ENCODE assay signal across 29 mouse cellular contexts in the genomic region with DNA sequence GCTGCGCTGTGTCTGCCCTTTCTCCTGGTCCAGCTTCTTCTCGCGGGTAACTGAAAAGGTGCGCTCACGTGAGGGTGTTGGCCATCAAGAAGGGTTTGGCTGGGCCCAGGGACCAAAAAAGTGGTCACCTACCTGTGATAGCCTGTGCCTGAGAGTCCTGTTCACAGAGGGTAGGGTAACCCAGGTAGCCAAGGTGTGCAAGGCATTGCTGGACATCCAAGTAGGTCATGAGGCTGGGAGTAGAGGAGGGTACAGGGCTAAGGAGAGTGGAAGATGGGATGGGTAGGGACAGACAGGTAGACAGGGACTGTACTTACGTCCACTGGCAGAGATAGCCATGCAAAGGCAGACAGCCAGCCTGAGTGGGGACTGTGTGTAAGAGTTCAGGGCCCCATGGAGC. TPM values are rescaled to one million over a fixed set of nuclear protein-coding genes. Genes with fewer than 3 reads are reported as not detected.
DNase-seq lines count a peak whose midpoint lies in the region; ATAC-seq and TF ChIP-seq lines count a peak whose summit lies in the region.
"Had no signal": no experiment of that assay in that cellular context is flagged by ENCODE, and none has a peak within 500 bp of the region (broad histone marks: within the 10 kb centered on the region; RNA-seq: fewer than 3 reads in every experiment).

No protein-coding gene starts in this region.

- H3K36me3 ChIP-seq in forebrain, embryonic 10.5 days (replicated peaks): peaks cover 75% of the 10 kb centered on the region
- H3K36me3 ChIP-seq in forebrain, postnatal 0 days (ENCODE audit: insufficient read depth): peaks cover 38% of the 10 kb centered on the region
- H3K36me3 ChIP-seq in intestine, postnatal 0 days (ENCODE audit: control insufficient read depth, insufficient read depth): peaks cover 42% of the 10 kb centered on the region
- H3K36me3 ChIP-seq in intestine, embryonic 16.5 days (ENCODE audit: control insufficient read depth, insufficient read depth, low read length): peaks cover 19% of the 10 kb centered on the region; the same call in 1 of the 2 replicates
- H3K36me3 ChIP-seq in embryonic facial prominence, embryonic 10.5 days (replicated peaks): peaks cover 78% of the 10 kb centered on the region
- peaks cover 75% of the 10 kb centered on the region for H3K36me3 ChIP-seq in limb, embryonic 10.5 days

- TF ChIP-seq CTCF in forebrain, postnatal 0 days (IDR thresholded peaks at IDR 0.05; ENCODE audit: low read depth): no peak
- TF ChIP-seq CTCF in intestine, postnatal 0 days (IDR thresholded peaks at IDR 0.05; ENCODE audit: low read depth): no peak

- H3K4me3 ChIP-seq in forebrain, embryonic 10.5 days: peak overlapping the region; percentile 18; the same call in 1 of the 2 replicates
- H3K4me3 ChIP-seq in forebrain, postnatal 0 days (ENCODE audit: low read depth, low read length): no peak overlapping the region
- H3K4me3 ChIP-seq in intestine, postnatal 0 days (ENCODE audit: low read depth, low read length): no peak overlapping the region
- no peak overlapping the region for H3K4me3 ChIP-seq in intestine, embryonic 16.5 days (ENCODE audit: low read length)
- peak overlapping the region; percentile 21; the same call in 1 of the 2 replicates for H3K4me3 ChIP-seq in embryonic facial prominence, embryonic 10.5 days
- 0 out of 2 replicates have a peak overlapping the region, but pooled peaks have one; percentile 6 for H3K4me3 ChIP-seq in limb, embryonic 10.5 days
- H3K4me3 ChIP-seq: embryonic facial prominence, embryonic 12.5 days; erythroblast, embryonic 14.5 days; forebrain, embryonic 13.5 days; heart, embryonic 12.5 days; heart, embryonic 15.5 days; hindbrain, embryonic 10.5 days; hindbrain, embryonic 13.5 days; intestine, embryonic 15.5 days had no signal

- H3K27me3 ChIP-seq in forebrain, embryonic 10.5 days (ENCODE audit: poor library complexity, severe bottlenecking): no peaks in the 10 kb centered on the region
- no peaks in the 10 kb centered on the region for H3K27me3 ChIP-seq in forebrain, postnatal 0 days (ENCODE audit: insufficient read depth, low read length)
- H3K27me3 ChIP-seq in intestine, postnatal 0 days (replicated peaks; ENCODE audit: control insufficient read depth, insufficient read depth, low read length): no peaks in the 10 kb centered on the region
- H3K27me3 ChIP-seq in intestine, embryonic 16.5 days (replicated peaks; ENCODE audit: control insufficient read depth, insufficient read depth, low read length): no peaks in the 10 kb centered on the region
- no peaks in the 10 kb centered on the region for H3K27me3 ChIP-seq in embryonic facial prominence, embryonic 10.5 days (replicated peaks; ENCODE audit: low read depth, poor library complexity, severe bottlenecking)
- H3K27me3 ChIP-seq in limb, embryonic 10.5 days (ENCODE audit: low read depth, poor library complexity, severe bottlenecking): no peaks in the 10 kb centered on the region
- H3K27me3 ChIP-seq: CH12.LX; embryonic facial prominence, embryonic 12.5 days; forebrain, embryonic 13.5 days; heart, embryonic 12.5 days; heart, embryonic 15.5 days; hindbrain, embryonic 13.5 days; intestine, embryonic 15.5 days; Patski had no signal

- no peak overlapping the region for H3K9ac ChIP-seq in forebrain, postnatal 0 days
- no peak overlapping the region for H3K9ac ChIP-seq in intestine, postnatal 0 days (ENCODE audit: low read depth, low read length)
- no peak overlapping the region for H3K9ac ChIP-seq in intestine, embryonic 16.5 days (ENCODE audit: low read depth, low read length)
- H3K9ac ChIP-seq: embryonic facial prominence, embryonic 12.5 days; forebrain, embryonic 13.5 days; heart, embryonic 12.5 days; heart, embryonic 15.5 days; hindbrain, embryonic 13.5 days; intestine, embryonic 15.5 days had no signal

- H3K9me3 ChIP-seq in forebrain, embryonic 10.5 days: no peaks in the 10 kb centered on the region
- no peaks in the 10 kb centered on the region for H3K9me3 ChIP-seq in forebrain, postnatal 0 days (ENCODE audit: low read length)
- no peaks in the 10 kb centered on the region for H3K9me3 ChIP-seq in intestine, postnatal 0 days (ENCODE audit: control insufficient read depth)
- H3K9me3 ChIP-seq in intestine, embryonic 16.5 days (ENCODE audit: control insufficient read depth, low read length): no peaks in the 10 kb centered on the region
- no peaks in the 10 kb centered on the region for H3K9me3 ChIP-seq in embryonic facial prominence, embryonic 10.5 days
- H3K9me3 ChIP-seq in limb, embryonic 10.5 days (replicated peaks): no peaks in the 10 kb centered on the region
- H3K9me3 ChIP-seq: embryonic facial prominence, embryonic 12.5 days; forebrain, embryonic 13.5 days; G1E; heart, embryonic 12.5 days; heart, embryonic 15.5 days; hindbrain, embryonic 10.5 days; hindbrain, embryonic 13.5 days; intestine, embryonic 15.5 days had no signal

- H3K27ac ChIP-seq in forebrain, embryonic 10.5 days: no peak overlapping the region
- no peak overlapping the region for H3K27ac ChIP-seq in forebrain, postnatal 0 days (ENCODE audit: low read depth, low read length)
- peak overlapping the region; percentile 85; the same call in 1 of the 2 replicates for H3K27ac ChIP-seq in intestine, postnatal 0 days (ENCODE audit: low read depth, low read length)
- H3K27ac ChIP-seq in intestine, embryonic 16.5 days (ENCODE audit: low read length): no peak overlapping the region
- H3K27ac ChIP-seq in embryonic facial prominence, embryonic 10.5 days (replicated peaks): no peak overlapping the region
- H3K27ac ChIP-seq in limb, embryonic 10.5 days: no peak overlapping the region
- H3K27ac ChIP-seq: embryonic facial prominence, embryonic 12.5 days; forebrain, embryonic 13.5 days; heart, embryonic 15.5 days; hindbrain, embryonic 10.5 days; hindbrain, embryonic 13.5 days; intestine, embryonic 15.5 days had no signal

- H3K4me1 ChIP-seq in forebrain, embryonic 10.5 days: peaks cover 59% of the 10 kb centered on the region
- peaks cover 28% of the 10 kb centered on the region for H3K4me1 ChIP-seq in forebrain, postnatal 0 days (ENCODE audit: insufficient read depth)
- H3K4me1 ChIP-seq in intestine, postnatal 0 days (replicated peaks; ENCODE audit: control insufficient read depth, insufficient read depth, low read length): peaks cover 6% of the 10 kb centered on the region; the same call in 1 of the 2 replicates
- H3K4me1 ChIP-seq in intestine, embryonic 16.5 days (ENCODE audit: control insufficient read depth, insufficient read depth, low read length): peaks cover 35% of the 10 kb centered on the region
- peaks cover 50% of the 10 kb centered on the region for H3K4me1 ChIP-seq in embryonic facial prominence, embryonic 10.5 days
- H3K4me1 ChIP-seq in limb, embryonic 10.5 days: peaks cover 65% of the 10 kb centered on the region

- 95% methylated on average over 6 of the region's 6 CpGs for WGBS in forebrain, embryonic 10.5 days
- WGBS in forebrain, postnatal 0 days: 95% methylated on average over 6 of the region's 6 CpGs
- 96% methylated on average over 6 of the region's 6 CpGs for WGBS in intestine, postnatal 0 days
- 94% methylated on average over 6 of the region's 6 CpGs for WGBS in intestine, embryonic 16.5 days
- 94% methylated on average over 6 of the region's 6 CpGs for WGBS in embryonic facial prominence, embryonic 10.5 days
- 98% methylated on average over 6 of the region's 6 CpGs for WGBS in limb, embryonic 10.5 days

- DNase-seq in forebrain, embryonic 10.5 days (ENCODE audit: extremely low spot score, low spot score): no peak
- DNase-seq in forebrain, postnatal 0 days: no peak
- DNase-seq in embryonic facial prominence, embryonic 10.5 days (ENCODE audit: low spot score): no peak
- DNase-seq in limb, embryonic 10.5 days (ENCODE audit: low spot score): no peak
- no peak for DNase-seq in spleen, adult 18-20 months
- DNase-seq: adrenal gland, adult 2 months; adrenal gland, postnatal 14 days; B cell, adult 2 months; cerebellum, adult 11 months; cerebellum, adult 8-10 months; cerebellum, postnatal 14 days; gastrocnemius, postnatal 36 days; heart, postnatal 10 days; heart, postnatal 36 days had no signal

- no peak for ATAC-seq in forebrain, postnatal 0 days
- ATAC-seq in intestine, postnatal 0 days: no peak
- no peak for ATAC-seq in intestine, embryonic 16.5 days
- ATAC-seq: forebrain, embryonic 13.5 days; forebrain, embryonic 16.5 days; hindbrain, embryonic 16.5 days; intestine, embryonic 15.5 days; Patski had no signal

- no peak overlapping the region for H3K4me2 ChIP-seq in forebrain, postnatal 0 days (ENCODE audit: low read depth)
- no peak overlapping the region; the same call in 1 of the 2 replicates for H3K4me2 ChIP-seq in intestine, postnatal 0 days (replicated peaks; ENCODE audit: low read depth)
- no peak overlapping the region for H3K4me2 ChIP-seq in intestine, embryonic 16.5 days (ENCODE audit: low read depth, low read length)
- H3K4me2 ChIP-seq: embryonic facial prominence, embryonic 12.5 days; forebrain, embryonic 13.5 days; heart, embryonic 12.5 days; heart, embryonic 15.5 days; hindbrain, embryonic 13.5 days had no signal

RNA-seq across cellular contexts. Expression of a gene that starts 1.0 kb away (rescaled TPM):
- polyA plus RNA-seq in forebrain, embryonic 10.5 days (2016; fragmentation: Nextera tagmentation; extraction: Ambion mirVana): 1.7 and 2.3 TPM in 2 replicates
- total RNA-seq in forebrain, postnatal 0 days (2014; rRNA removed): 23.2 and 23.8 TPM in 2 replicates
- polyA plus RNA-seq in forebrain, postnatal 0 days (2015; fragmentation: Nextera tagmentation; extraction: Ambion mirVana): 9.2 and 12.3 TPM in 2 replicates
- polyA plus RNA-seq in intestine, postnatal 0 days (2015; fragmentation: Nextera tagmentation; extraction: Ambion mirVana): 0.54 and 0.90 TPM in 2 replicates
- polyA plus RNA-seq in intestine, embryonic 16.5 days (2015; fragmentation: Nextera tagmentation; extraction: Ambion mirVana): 1.4 and 2.3 TPM in 2 replicates
- 0.92 and 1.4 TPM in 2 replicates for polyA plus RNA-seq in embryonic facial prominence, embryonic 10.5 days (2016; fragmentation: Nextera tagmentation; extraction: Ambion mirVana)
- polyA plus RNA-seq in limb, embryonic 10.5 days (2016; fragmentation: Nextera tagmentation; extraction: Ambion mirVana): 1.5 and 1.9 TPM in 2 replicates

RNA-seq across cellular contexts. Expression of a gene that starts 3.4 kb away (rescaled TPM):
- 0.93 and 1.3 TPM in 2 replicates for polyA plus RNA-seq in forebrain, embryonic 10.5 days (2016; fragmentation: Nextera tagmentation; extraction: Ambion mirVana)
- 85.4 and 90.7 TPM in 2 replicates for total RNA-seq in forebrain, postnatal 0 days (2014; rRNA removed)
- polyA plus RNA-seq in forebrain, postnatal 0 days (2015; fragmentation: Nextera tagmentation; extraction: Ambion mirVana): 77.6 and 83.3 TPM in 2 replicates
- 1.4 and 1.9 TPM in 2 replicates for polyA plus RNA-seq in intestine, postnatal 0 days (2015; fragmentation: Nextera tagmentation; extraction: Ambion mirVana)
- polyA plus RNA-seq in intestine, embryonic 16.5 days (2015; fragmentation: Nextera tagmentation; extraction: Ambion mirVana): 1.6 and 2.0 TPM in 2 replicates
- polyA plus RNA-seq in embryonic facial prominence, embryonic 10.5 days (2016; fragmentation: Nextera tagmentation; extraction: Ambion mirVana): 1.2 and 1.4 TPM in 2 replicates
- polyA plus RNA-seq in limb, embryonic 10.5 days (2016; fragmentation: Nextera tagmentation; extraction: Ambion mirVana): 1.0 and 1.2 TPM in 2 replicates

RNA-seq across cellular contexts. Expression of a gene that starts 4.1 kb away (rescaled TPM):
- 28.0 and 31.2 TPM in 2 replicates for polyA plus RNA-seq in forebrain, embryonic 10.5 days (2016; fragmentation: Nextera tagmentation; extraction: Ambion mirVana)
- 35.4 and 53.1 TPM in 2 replicates for total RNA-seq in forebrain, postnatal 0 days (2014; rRNA removed)
- 8.1 and 11.3 TPM in 2 replicates for polyA plus RNA-seq in forebrain, postnatal 0 days (2015; fragmentation: Nextera tagmentation; extraction: Ambion mirVana)
- polyA plus RNA-seq in intestine, postnatal 0 days (2015; fragmentation: Nextera tagmentation; extraction: Ambion mirVana): 18.1 and 20.4 TPM in 2 replicates
- 21.5 and 23.2 TPM in 2 replicates for polyA plus RNA-seq in intestine, embryonic 16.5 days (2015; fragmentation: Nextera tagmentation; extraction: Ambion mirVana)
- 26.3 and 27.2 TPM in 2 replicates for polyA plus RNA-seq in embryonic facial prominence, embryonic 10.5 days (2016; fragmentation: Nextera tagmentation; extraction: Ambion mirVana)
- polyA plus RNA-seq in limb, embryonic 10.5 days (2016; fragmentation: Nextera tagmentation; extraction: Ambion mirVana): 30.8 and 32.6 TPM in 2 replicates

RNA-seq across cellular contexts. Expression of a gene that starts 7.3 kb away (rescaled TPM):
- polyA plus RNA-seq in forebrain, embryonic 10.5 days (2016; fragmentation: Nextera tagmentation; extraction: Ambion mirVana): 403 TPM in 2 replicates
- total RNA-seq in forebrain, postnatal 0 days (2014; rRNA removed): 237 and 238 TPM in 2 replicates
- polyA plus RNA-seq in forebrain, postnatal 0 days (2015; fragmentation: Nextera tagmentation; extraction: Ambion mirVana): 314 and 324 TPM in 2 replicates
- polyA plus RNA-seq in intestine, postnatal 0 days (2015; fragmentation: Nextera tagmentation; extraction: Ambion mirVana): 245 and 246 TPM in 2 replicates
- polyA plus RNA-seq in intestine, embryonic 16.5 days (2015; fragmentation: Nextera tagmentation; extraction: Ambion mirVana): 303 and 321 TPM in 2 replicates
- polyA plus RNA-seq in embryonic facial prominence, embryonic 10.5 days (2016; fragmentation: Nextera tagmentation; extraction: Ambion mirVana): 396 and 400 TPM in 2 replicates
- 408 and 426 TPM in 2 replicates for polyA plus RNA-seq in limb, embryonic 10.5 days (2016; fragmentation: Nextera tagmentation; extraction: Ambion mirVana)

RNA-seq across cellular contexts. Expression of a gene that starts 11.9 kb away (rescaled TPM):
- polyA plus RNA-seq in forebrain, embryonic 10.5 days (2016; fragmentation: Nextera tagmentation; extraction: Ambion mirVana): 53.9 and 58.7 TPM in 2 replicates
- 44.3 and 52.2 TPM in 2 replicates for total RNA-seq in forebrain, postnatal 0 days (2014; rRNA removed)
- polyA plus RNA-seq in forebrain, postnatal 0 days (2015; fragmentation: Nextera tagmentation; extraction: Ambion mirVana): 46.7 and 49.5 TPM in 2 replicates
- polyA plus RNA-seq in intestine, postnatal 0 days (2015; fragmentation: Nextera tagmentation; extraction: Ambion mirVana): 22.7 and 23.0 TPM in 2 replicates
- 50.1 and 50.9 TPM in 2 replicates for polyA plus RNA-seq in intestine, embryonic 16.5 days (2015; fragmentation: Nextera tagmentation; extraction: Ambion mirVana)
- polyA plus RNA-seq in embryonic facial prominence, embryonic 10.5 days (2016; fragmentation: Nextera tagmentation; extraction: Ambion mirVana): 50.5 and 55.1 TPM in 2 replicates
- 52.4 and 54.9 TPM in 2 replicates for polyA plus RNA-seq in limb, embryonic 10.5 days (2016; fragmentation: Nextera tagmentation; extraction: Ambion mirVana)

Comparison
In these comparisons a context has a peak if more than half of its experiments do, and no peak if none do; other contexts are left out.
1. H3K4me3 ChIP-seq: peak in forebrain, embryonic 10.5 days (single experiment), embryonic facial prominence, embryonic 10.5 days (single experiment) and limb, embryonic 10.5 days (single experiment); none in forebrain, postnatal 0 days (single experiment), intestine, postnatal 0 days (single experiment) and intestine, embryonic 16.5 days (single experiment).
2. RNA of a gene that starts 3.4 kb away (polyA plus RNA-seq): 77.6 to 83.3 TPM in forebrain, postnatal 0 days; 1.6 to 2.0 TPM in intestine, embryonic 16.5 days, 1.4 to 1.9 TPM in intestine, postnatal 0 days, 1.2 to 1.4 TPM in embryonic facial prominence, embryonic 10.5 days, 0.93 to 1.3 TPM in forebrain, embryonic 10.5 days and 1.0 to 1.2 TPM in limb, embryonic 10.5 days; every median in the first group is over 10 times any median in the second.